Mouse (Mus musculus) Patski (cell line): ENCODE results near the gene Cd300lg. TPM values are rescaled to one million over a fixed set of nuclear protein-coding genes. Genes with fewer than 3 reads are reported as not detected.

Experiments used
- ATAC-seq: fragments of 100-300 bp; one replicate; pipeline ENCODE4 v1.8.0; 2021
- CTCF ChIA-PET: fragments of 350-600 bp; sonication (Branson Sonifier 250); formaldehyde crosslinking; loops from one replicate; lab custom pipeline; 2022; ENCODE audit warnings: inconsistent platforms; lab: Charles Lee
- POLR2A ChIA-PET: fragments of 350-600 bp; sonication (Branson Sonifier 250); formaldehyde crosslinking; loops from one replicate; lab custom pipeline; 2022; ENCODE audit warnings: antibody characterized with exemption, inconsistent platforms; lab: Charles Lee
- DNase-seq: peaks from one replicate; pipeline ENCODE4 v3.0.0-alpha.2; 2011; ENCODE audit warnings: low read depth, low spot score
- H3K27me3 ChIP-seq: fragments of 371-371 bp; one replicate; pipeline ENCODE4 v1.5.1; 2021
- CTCF ChIP-seq: fragments of 100-300 bp; IDR thresholded peaks from one replicate; pipeline ENCODE4 v1.5.1; 2021
- in situ Hi-C: fragments of 300-500 bp; cut with MboI; formaldehyde crosslinking; loops from 3 replicates; pipeline ENCODE4 v1.11.1; 2018; ENCODE audit warnings: low pct_unique_long_range_greater_than_20kb, mixed read lengths
- polyA plus RNA-seq: library from polyadenylated mRNA; unstranded; gene quantifications from one replicate; pipeline ENCODE4 v1.2.3, GENCODE M21; 2021

Cd300lg gene
- polyA plus RNA-seq, 1 experiment from 2014 or later, result not detected

GRCm38 (mm10) chr11:102063076-102063475, 21.8 kb downstream of the Cd300lg start:
- POLR2A ChIA-PET, result no interaction called here
- H3K27me3 ChIP-seq, result no peaks in the 10 kb centered on the region
- ATAC-seq (no peak), DNase-seq (no peak)
- in situ Hi-C loops, result no loop called here
- TF ChIP-seq CTCF, result no peak
- CTCF ChIA-PET, result interaction anchor here (0.7 to 1.8 kb wide), 2 partner anchors 9 to 33 kb away, joined by 3 to 6 read pairs; no protein-coding TSS in a partner anchor

GRCm38 (mm10) chr11:102068969-102069368, 27.7 kb downstream of the Cd300lg start:
- ChIA-PET POLR2A (interaction anchor here (0.6 kb wide), 1 partner anchor 52 kb away, joined by 3 read pairs; no protein-coding TSS in a partner anchor), CTCF (interaction anchor here (1.1 to 2.7 kb wide), 3 partner anchors 15 to 198 kb away, joined by 3 to 7 read pairs (median 6); no protein-coding TSS in a partner anchor)
- in situ Hi-C loops, result loop anchor here (5.0 kb wide), 1 partner anchor 68 kb away; no protein-coding TSS in a partner anchor
- TF ChIP-seq CTCF, result peak; percentile 60
- ATAC-seq (no peak), DNase-seq (no peak)
- no peaks in the 10 kb centered on the region for H3K27me3 ChIP-seq

DNA sequence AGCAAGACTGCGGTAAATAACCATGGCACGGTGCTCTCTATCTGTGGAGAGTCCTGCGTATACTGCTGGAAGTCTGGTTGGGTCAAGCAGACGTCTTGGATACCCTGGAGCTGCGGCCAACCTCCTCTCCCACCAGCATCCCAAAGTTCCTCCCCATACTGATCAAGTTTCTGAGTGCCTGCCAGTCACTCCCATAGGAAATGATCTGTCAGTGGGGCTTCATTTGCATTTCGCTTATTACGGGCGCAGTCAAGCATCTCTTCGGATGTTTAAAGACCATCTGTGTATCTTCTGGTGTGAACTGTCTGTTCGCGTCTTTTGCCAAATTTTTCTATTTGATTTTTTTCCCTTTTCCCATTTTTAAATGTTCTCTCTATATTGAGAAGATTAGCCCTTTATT, 28.3 kb downstream of the Cd300lg start:
- CTCF ChIA-PET, result interaction anchor here (1.1 to 2.7 kb wide), 3 partner anchors 15 to 198 kb away, joined by 3 to 7 read pairs (median 6); no protein-coding TSS in a partner anchor
- no peaks in the 10 kb centered on the region for H3K27me3 ChIP-seq
- in situ Hi-C loops, result loop anchor here (5.0 kb wide), 1 partner anchor 68 kb away; no protein-coding TSS in a partner anchor
- no peak for ATAC-seq
- DNase-seq, result no peak
- POLR2A ChIA-PET, result no interaction called here
- TF ChIP-seq CTCF, result no peak

- no peaks in the 10 kb centered on the region for H3K27me3 ChIP-seq
- POLR2A ChIA-PET, result interaction anchor here (0.5 kb wide), 1 partner anchor 213 kb away, joined by 3 read pairs; no protein-coding TSS in a partner anchor
- ATAC-seq (no peak), DNase-seq (no peak)
- in situ Hi-C loops, result no loop called here
- CTCF ChIA-PET, result no interaction called here
- TF ChIP-seq CTCF, result no peak
Measured at GRCm38 (mm10) chr11:102070426-102070825, 29.1 kb downstream of the Cd300lg start.

- H3K27me3 ChIP-seq, result no peaks in the 10 kb centered on the region
- ChIA-PET POLR2A (interaction anchor here (1.2 kb wide), 1 partner anchor 11 kb away, joined by 4 read pairs; no protein-coding TSS in a partner anchor), CTCF (interaction anchor here (1.6 kb wide), 1 partner anchor 30 kb away, joined by 4 read pairs; no protein-coding TSS in a partner anchor)
- no peak for TF ChIP-seq CTCF
- in situ Hi-C loops, result no loop called here
- DNase-seq (no peak), ATAC-seq (no peak)
Measured at GRCm38 (mm10) chr11:102072729-102073128, 31.4 kb downstream of the Cd300lg start.

DNA sequence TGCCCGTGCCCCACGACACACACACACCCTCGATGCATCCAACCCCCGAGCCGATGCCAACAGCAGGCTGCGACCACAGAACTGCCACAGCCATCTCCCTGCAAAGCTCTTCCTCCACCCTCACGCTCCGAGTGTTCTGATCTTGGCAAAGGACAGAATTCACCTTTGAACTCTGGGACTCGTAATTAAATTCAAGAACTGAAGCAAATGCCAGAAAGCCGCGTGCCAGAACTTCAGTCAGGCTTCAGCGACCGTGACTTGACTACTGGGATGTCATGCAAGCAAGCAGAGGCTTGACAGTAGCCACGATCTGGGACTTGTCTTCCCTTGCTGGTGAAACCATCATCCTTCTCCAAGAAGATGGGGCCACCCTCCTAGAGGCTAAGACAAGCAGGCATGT, 32.4 kb downstream of the Cd300lg start:
- DNase-seq (no peak), ATAC-seq (no peak)
- no peaks in the 10 kb centered on the region for H3K27me3 ChIP-seq
- ChIA-PET POLR2A (no interaction called here), CTCF (interaction anchor here (1.6 kb wide), 1 partner anchor 29 kb away, joined by 4 read pairs; no protein-coding TSS in a partner anchor)
- in situ Hi-C loops, result no loop called here
- TF ChIP-seq CTCF, result no peak

- TF ChIP-seq CTCF, result no peak
- CTCF ChIA-PET, result interaction anchor here (2.0 kb wide), 1 partner anchor 22 kb away, joined by 4 read pairs; no protein-coding TSS in a partner anchor
- H3K27me3 ChIP-seq, result no peaks in the 10 kb centered on the region
- in situ Hi-C loops, result no loop called here
- POLR2A ChIA-PET, result interaction anchor here (1.0 kb wide), 1 partner anchor 15 kb away, joined by 6 read pairs; no protein-coding TSS in a partner anchor
- no peak for DNase-seq
- ATAC-seq, result no peak
Measured at GRCm38 (mm10) chr11:102082322-102082721, 41.0 kb downstream of the Cd300lg start.

GRCm38 (mm10) chr11:102083193-102083592, 41.9 kb downstream of the Cd300lg start:
- in situ Hi-C loops, result no loop called here
- ChIA-PET POLR2A (interaction anchor here (1.3 kb wide), 1 partner anchor 11 kb away, joined by 4 read pairs; no protein-coding TSS in a partner anchor), CTCF (interaction anchor here (2.2 kb wide), 1 partner anchor 15 kb away, joined by 7 read pairs; no protein-coding TSS in a partner anchor)
- no peak for DNase-seq
- no peak for TF ChIP-seq CTCF
- no peaks in the 10 kb centered on the region for H3K27me3 ChIP-seq
- ATAC-seq, result no peak

- CTCF ChIA-PET, result interaction anchor here (2.2 kb wide), 1 partner anchor 16 kb away, joined by 7 read pairs; no protein-coding TSS in a partner anchor
- no peak for ATAC-seq
- in situ Hi-C loops, result no loop called here
- no peaks in the 10 kb centered on the region for H3K27me3 ChIP-seq
- no peak for TF ChIP-seq CTCF
- POLR2A ChIA-PET, result interaction anchor here (1.3 kb wide), 1 partner anchor 12 kb away, joined by 4 read pairs; no protein-coding TSS in a partner anchor
- no peak for DNase-seq
Measured at GRCm38 (mm10) chr11:102084159-102084558, 42.9 kb downstream of the Cd300lg start.

DNA sequence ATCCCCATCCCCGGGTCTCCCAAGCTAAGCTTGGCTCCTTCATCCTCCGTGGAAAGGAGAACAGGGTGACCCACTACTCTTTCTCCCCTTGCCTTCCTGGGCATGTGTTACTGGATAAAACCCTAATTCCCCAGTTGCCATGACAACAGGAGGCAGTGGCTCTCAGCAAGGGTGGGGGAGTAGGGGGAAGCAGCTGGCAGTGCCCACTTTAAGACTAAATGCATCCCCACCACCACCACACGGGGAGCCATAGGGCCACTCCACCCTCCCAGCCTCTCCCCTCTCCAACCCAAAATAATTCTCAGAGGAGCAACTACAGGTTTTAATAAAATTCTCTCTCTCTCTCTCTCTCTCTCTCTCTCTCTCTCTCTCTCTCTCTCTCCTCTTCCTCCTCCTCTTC, 45.0 kb downstream of the Cd300lg start:
- no peak for ATAC-seq
- ChIA-PET CTCF (interaction anchor here (2.5 kb wide), 1 partner anchor 26 kb away, joined by 9 read pairs; no protein-coding TSS in a partner anchor), POLR2A (interaction anchor here (0.6 kb wide), 1 partner anchor 1131 kb away, joined by 3 read pairs; no protein-coding TSS in a partner anchor)
- DNase-seq, result no peak
- no peak for TF ChIP-seq CTCF
- H3K27me3 ChIP-seq, result peaks cover 2% of the 10 kb centered on the region
- in situ Hi-C loops, result no loop called here
